Comparison of ENCODE assay signal across 8 mouse cellular contexts in genomic region chr12:100002914-100003587, GRCm38 (mm10). TPM values are rescaled to one million over a fixed set of nuclear protein-coding genes. Genes with fewer than 3 reads are reported as not detected.
DNase-seq lines count a peak whose midpoint lies in the region; ATAC-seq and TF ChIP-seq lines count a peak whose summit lies in the region.

No protein-coding gene starts in this region.

- no peaks in the 10 kb centered on the region for H3K27me3 ChIP-seq in kidney, embryonic 15.5 days
- H3K27me3 ChIP-seq in kidney, adult 2 months (replicated peaks; ENCODE audit: control insufficient read depth, insufficient read depth, low read length), result no peaks in the 10 kb centered on the region
- H3K27me3 ChIP-seq in stomach, embryonic 14.5 days (ENCODE audit: control insufficient read depth, insufficient read depth, low read length), result no peaks in the 10 kb centered on the region
- H3K27me3 ChIP-seq in stomach, postnatal 0 days (ENCODE audit: control insufficient read depth, insufficient read depth, low read length), result no peaks in the 10 kb centered on the region
- H3K27me3 ChIP-seq in forebrain, embryonic 16.5 days (replicated peaks; ENCODE audit: control insufficient read depth, insufficient read depth, low read length), result no peaks in the 10 kb centered on the region
- H3K27me3 ChIP-seq in stomach, embryonic 16.5 days (ENCODE audit: control insufficient read depth, insufficient read depth, low read length), result no peaks in the 10 kb centered on the region

- no peak overlapping the region for H3K4me2 ChIP-seq in kidney, embryonic 15.5 days
- H3K4me2 ChIP-seq in stomach, embryonic 14.5 days (replicated peaks; ENCODE audit: low read depth, low read length), result no peak overlapping the region
- no peak overlapping the region for H3K4me2 ChIP-seq in stomach, postnatal 0 days (replicated peaks; ENCODE audit: low read depth)
- H3K4me2 ChIP-seq in forebrain, embryonic 16.5 days (ENCODE audit: low read length), result no peak overlapping the region
- no peak overlapping the region for H3K4me2 ChIP-seq in stomach, embryonic 16.5 days (ENCODE audit: low read depth, low read length)

- TF ChIP-seq POLR2A in kidney, adult 2 months (IDR thresholded peaks at IDR 0.05; ENCODE audit: low read depth, low read length), result no peak

- peak; percentile 58 for ATAC-seq in kidney, embryonic 15.5 days (replicated peaks; ENCODE audit: low FRiP score)
- peak; percentile 49; the same call in 1 of the 2 replicates for ATAC-seq in stomach, embryonic 14.5 days (ENCODE audit: insufficient number of reproducible peaks, insufficient read depth, low FRiP score, low read depth)
- ATAC-seq in stomach, postnatal 0 days (ENCODE audit: low FRiP score, low TSS enrichment), result no peak
- peak; percentile 88 for ATAC-seq in forebrain, embryonic 16.5 days
- ATAC-seq in stomach, embryonic 16.5 days (ENCODE audit: insufficient read depth, low FRiP score), result peak; percentile 33; the same call in 1 of the 2 replicates

- no peaks in the 10 kb centered on the region for H3K36me3 ChIP-seq in kidney, embryonic 15.5 days
- no peaks in the 10 kb centered on the region for H3K36me3 ChIP-seq in kidney, adult 2 months (ENCODE audit: control insufficient read depth, insufficient read depth, low read length)
- H3K36me3 ChIP-seq in stomach, embryonic 14.5 days (ENCODE audit: control insufficient read depth, insufficient read depth, low read length), result no peaks in the 10 kb centered on the region
- H3K36me3 ChIP-seq in stomach, postnatal 0 days (ENCODE audit: control insufficient read depth, insufficient read depth, low read length), result no peaks in the 10 kb centered on the region
- no peaks in the 10 kb centered on the region for H3K36me3 ChIP-seq in forebrain, embryonic 16.5 days (ENCODE audit: control insufficient read depth, insufficient read depth)
- H3K36me3 ChIP-seq in stomach, embryonic 16.5 days (ENCODE audit: control insufficient read depth, insufficient read depth, low read length), result no peaks in the 10 kb centered on the region

- H3K4me3 ChIP-seq in kidney, embryonic 15.5 days (replicated peaks), result no peak overlapping the region
- H3K4me3 ChIP-seq in kidney, adult 2 months (ENCODE audit: insufficient read depth, low read depth, low read length), result no peak overlapping the region
- H3K4me3 ChIP-seq in stomach, embryonic 14.5 days (ENCODE audit: low read depth, low read length), result no peak overlapping the region
- H3K4me3 ChIP-seq in stomach, postnatal 0 days (ENCODE audit: low read depth, low read length), result no peak overlapping the region
- H3K4me3 ChIP-seq in forebrain, embryonic 16.5 days (replicated peaks; ENCODE audit: low read length), result no peak overlapping the region
- no peak overlapping the region for H3K4me3 ChIP-seq in stomach, embryonic 16.5 days (replicated peaks; ENCODE audit: low read length)

- TF ChIP-seq EP300 in stomach, postnatal 0 days (optimal IDR thresholded peaks at IDR 0.05), result no peak

- H3K9ac ChIP-seq in kidney, embryonic 15.5 days, result no peak overlapping the region
- no peak overlapping the region for H3K9ac ChIP-seq in stomach, embryonic 14.5 days (replicated peaks; ENCODE audit: low read depth, low read length)
- no peak overlapping the region for H3K9ac ChIP-seq in stomach, postnatal 0 days (ENCODE audit: low read length)
- H3K9ac ChIP-seq in forebrain, embryonic 16.5 days (replicated peaks; ENCODE audit: low read depth, low read length), result no peak overlapping the region
- H3K9ac ChIP-seq in stomach, embryonic 16.5 days (ENCODE audit: low read length), result no peak overlapping the region

- no peak for DNase-seq in kidney, adult 2 months
- no peak for DNase-seq in stomach, postnatal 0 days (ENCODE audit: low spot score)
- no peak for DNase-seq in frontal cortex, adult 2 months (ENCODE audit: extremely low spot score in 1 of 2, low spot score in 1 of 2)
- no peak for DNase-seq in heart, postnatal 10 days

- no peak for TF ChIP-seq CTCF in kidney, adult 2 months (conservative IDR thresholded peaks at IDR 0.05; ENCODE audit: insufficient read depth, insufficient read length, low read depth, low read length)
- TF ChIP-seq CTCF in stomach, postnatal 0 days (IDR thresholded peaks at IDR 0.05; ENCODE audit: low read depth), result no peak

- intact Hi-C loops in heart, postnatal 10 days (cut with DNase I), result no loop called here

- 0 out of 2 replicates have a peak, but pooled peaks cover 3% of the 10 kb centered on the region for H3K4me1 ChIP-seq in kidney, embryonic 15.5 days
- H3K4me1 ChIP-seq in kidney, adult 2 months (ENCODE audit: control insufficient read depth, insufficient read depth, low read length), result no peaks in the 10 kb centered on the region
- H3K4me1 ChIP-seq in stomach, embryonic 14.5 days (ENCODE audit: control insufficient read depth, insufficient read depth, low read length), result no peaks in the 10 kb centered on the region
- H3K4me1 ChIP-seq in stomach, postnatal 0 days (replicated peaks; ENCODE audit: control insufficient read depth, insufficient read depth), result no peaks in the 10 kb centered on the region
- peaks cover 7% of the 10 kb centered on the region for H3K4me1 ChIP-seq in forebrain, embryonic 16.5 days (replicated peaks; ENCODE audit: control insufficient read depth, insufficient read depth, low read length)
- peaks cover 9% of the 10 kb centered on the region; the same call in 1 of the 2 replicates for H3K4me1 ChIP-seq in stomach, embryonic 16.5 days (ENCODE audit: control insufficient read depth, insufficient read depth, low read length)

- H3K9me3 ChIP-seq in kidney, embryonic 15.5 days (replicated peaks), result no peaks in the 10 kb centered on the region
- H3K9me3 ChIP-seq in stomach, embryonic 14.5 days (ENCODE audit: control insufficient read depth, low read depth, low read length), result no peaks in the 10 kb centered on the region
- H3K9me3 ChIP-seq in stomach, postnatal 0 days (ENCODE audit: control insufficient read depth, low read length), result no peaks in the 10 kb centered on the region
- no peaks in the 10 kb centered on the region for H3K9me3 ChIP-seq in forebrain, embryonic 16.5 days (ENCODE audit: control insufficient read depth, low read length)
- H3K9me3 ChIP-seq in stomach, embryonic 16.5 days (replicated peaks; ENCODE audit: control insufficient read depth, low read length), result no peaks in the 10 kb centered on the region

- H3K27ac ChIP-seq in kidney, embryonic 15.5 days, result no peak overlapping the region
- no peak overlapping the region for H3K27ac ChIP-seq in kidney, adult 2 months (ENCODE audit: insufficient read depth, low read depth, low read length)
- H3K27ac ChIP-seq in stomach, embryonic 14.5 days (ENCODE audit: low read length), result no peak overlapping the region
- H3K27ac ChIP-seq in stomach, postnatal 0 days (replicated peaks), result no peak overlapping the region
- no peak overlapping the region for H3K27ac ChIP-seq in forebrain, embryonic 16.5 days (ENCODE audit: low read length)
- H3K27ac ChIP-seq in stomach, embryonic 16.5 days (ENCODE audit: low read length), result no peak overlapping the region

- 29% methylated on average over 8 of the region's 8 CpGs for WGBS in kidney, embryonic 15.5 days
- WGBS in kidney, adult 2 months, result 45% methylated on average over 8 of the region's 8 CpGs
- 32% methylated on average over 8 of the region's 8 CpGs for WGBS in stomach, embryonic 14.5 days
- 28% methylated on average over 8 of the region's 8 CpGs for WGBS in stomach, postnatal 0 days
- WGBS in forebrain, embryonic 16.5 days, result 10% methylated on average over 8 of the region's 8 CpGs
- 36% methylated on average over 8 of the region's 8 CpGs for WGBS in stomach, embryonic 16.5 days

RNA-seq across cellular contexts. Expression of gene Kcnk13, which starts 38.8 kb away (rescaled TPM):
- 0.42 and 0.44 TPM in 2 replicates for polyA plus RNA-seq in kidney, embryonic 15.5 days (2015; fragmentation: Nextera tagmentation; extraction: Ambion mirVana)
- polyA plus RNA-seq in kidney, adult 2 months (2012; rRNA removed), result 0.07 and 0.50 TPM in 2 replicates
- polyA plus RNA-seq in stomach, embryonic 14.5 days (2014; fragmentation: Nextera tagmentation; extraction: Ambion mirVana), result 0.27 and 0.42 TPM in 2 replicates
- 0.45 TPM in 2 replicates for polyA plus RNA-seq in stomach, postnatal 0 days (2015; fragmentation: Nextera tagmentation; extraction: Ambion mirVana)
- 0.90 and 1.3 TPM in 2 replicates for polyA plus RNA-seq in forebrain, embryonic 16.5 days (2015; fragmentation: Nextera tagmentation; extraction: Ambion mirVana)
- 0.49 and 0.53 TPM in 2 replicates for polyA plus RNA-seq in stomach, embryonic 16.5 days (2015; fragmentation: Nextera tagmentation; extraction: Ambion mirVana)
- polyA plus RNA-seq in frontal cortex, adult 2 months (2012; rRNA removed), result 6.3 TPM in 2 replicates
- total RNA-seq in heart, postnatal 10 days (2021), result under 1 TPM; 0.62 to 0.74 TPM
